Mouse (Mus musculus) layer of hippocampus, postnatal 36 days (tissue): ENCODE data around the gene Olfr1513. TPM values are rescaled to one million over a fixed set of nuclear protein-coding genes. Genes with fewer than 3 reads are reported as not detected.
"Not testable (repeated sequence)": the region's sequence is repeated elsewhere in the genome, so short reads cannot be mapped to it uniquely, and the experiment has no call there.

Experiments
- DNase-seq, 2 experiments: peaks; one replicate each; pipeline ENCODE4 v3.0.0; 2022
- total RNA-seq, 2 experiments: library from RNA; stranded (reverse); gene quantifications; 2 replicates each; pipeline ENCODE4 v1.2.3; 2021

Olfr1513 gene
- total RNA-seq, 2 experiments from 2014 or later = not detected

- not testable (repeated sequence) for DNase-seq
Measured at GRCm38 (mm10) chr14:52310343-52310742, 45.9 kb downstream of the Olfr1513 start.

DNA sequence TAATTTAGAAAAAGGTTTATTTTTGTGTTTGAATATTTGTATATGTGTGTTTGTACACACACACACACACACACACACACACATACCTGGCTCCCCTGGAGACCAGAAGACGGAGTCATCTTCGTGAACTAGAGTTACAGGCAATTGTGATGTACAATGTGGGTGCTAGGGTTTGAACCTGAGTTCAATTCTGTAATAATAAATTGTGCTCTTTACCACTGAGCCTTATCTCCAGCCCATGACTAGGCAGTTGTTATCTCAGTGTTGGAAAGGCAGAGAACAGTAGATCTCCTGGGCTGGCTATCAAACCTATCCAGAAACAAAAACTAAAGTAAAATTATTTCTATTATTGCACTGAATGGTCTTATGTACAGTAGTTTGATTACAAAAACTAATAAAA lies 50.1 kb downstream of the Olfr1513 start:
- DNase-seq = no peak

- peak; percentile 84 to 88 for DNase-seq
Measured at GRCm38 (mm10) chr14:52304644-52305271, 51.5 kb downstream of the Olfr1513 start, which contains the start of gene Mettl3. TSS of gene Mettl3 (minus strand) at chr14:52305128.

GRCm38 (mm10) chr14:52303517-52303916 lies 52.7 kb downstream of the Olfr1513 start:
- DNase-seq = not testable (repeated sequence)

Other genes starting within 250 kb of the Olfr1513 start
- 1 to 10 TPM; 1.1 to 2.3 TPM for gene Rpgrip1, start 245.7 kb downstream of the Olfr1513 start, total RNA-seq
- 10 to 100 TPM; 52.2 to 53.9 TPM for gene Supt16, start 159.0 kb downstream of the Olfr1513 start, total RNA-seq
- 100 to 1,000 TPM; 123 to 143 TPM for gene Chd8, start 98.6 kb downstream of the Olfr1513 start, total RNA-seq
- gene Tox4, start 77.3 kb downstream of the Olfr1513 start, total RNA-seq = 10 to 100 TPM; 58.3 to 63.0 TPM
- gene Rab2b, start 76.9 kb downstream of the Olfr1513 start, total RNA-seq = 10 to 100 TPM; 35.7 to 37.1 TPM
- 10 to 100 TPM; 49.8 to 54.0 TPM for gene Mettl3, start 51.3 kb downstream of the Olfr1513 start, total RNA-seq
- gene Sall2, start 27.6 kb downstream of the Olfr1513 start, total RNA-seq = 10 to 100 TPM; 43.1 TPM
- not detected for gene Olfr1512, start 22.8 kb upstream of the Olfr1513 start, total RNA-seq
- gene Olfr1511, start 41.0 kb upstream of the Olfr1513 start, total RNA-seq = not detected
- gene Olfr1510, start 58.0 kb upstream of the Olfr1513 start, total RNA-seq = not detected
- gene Olfr1509, start 86.6 kb upstream of the Olfr1513 start, total RNA-seq = not detected
- gene Olfr1508, start 111.1 kb upstream of the Olfr1513 start, total RNA-seq = not detected
- gene Olfr1507, start 139.3 kb upstream of the Olfr1513 start, total RNA-seq = not detected